Mouse (Mus musculus) bone marrow, adult 2 months (tissue): ENCODE results near the gene Dnajc5g. TPM values are rescaled to one million over a fixed set of nuclear protein-coding genes. Genes with fewer than 3 reads are reported as not detected.
A peak's percentile ranks its signal among the peaks of the same experiment; 100 is the strongest.

Experiments used
- H3K27ac ChIP-seq: fragments of 200-500 bp; 2 replicates; pipeline ENCODE4 v1.5.1; 2012; ENCODE audit warnings: low read depth, mild to moderate bottlenecking, control low read depth, inconsistent platforms, low read length; ENCODE audit not compliant: control insufficient read depth, poor library complexity, insufficient read depth
- H3K4me1 ChIP-seq: fragments of 200-500 bp; 2 replicates; pipeline ENCODE4 v1.6.1; 2011; ENCODE audit warnings: low read length; ENCODE audit not compliant: control insufficient read depth, insufficient read depth
- H3K4me3 ChIP-seq: fragments of 200-500 bp; replicated peaks from 2 replicates; pipeline ENCODE3; 2011; ENCODE audit warnings: mild to moderate bottlenecking, low read depth, low read length, control low read depth; ENCODE audit not compliant: control insufficient read depth
- CTCF ChIP-seq: fragments of 200-500 bp; IDR thresholded peaks from 2 replicates; pipeline ENCODE4 v1.5.1; 2011; ENCODE audit warnings: low read length, control low read depth; ENCODE audit not compliant: control insufficient read depth, insufficient read depth
- POLR2A ChIP-seq: fragments of 200-500 bp; IDR thresholded peaks from 2 replicates; pipeline ENCODE4 v1.6.1; 2011; ENCODE audit warnings: low read depth, mild to moderate bottlenecking, control low read depth, low read length, borderline replicate concordance; ENCODE audit not compliant: control insufficient read depth
- WGBS: fragments of 180-500 bp; shearing (Covaris S2); methylation state at CpG from one replicate; pipeline ENCODE4 v1.1.7; 2018; 5-methylcytosine and 5-hydroxymethylcytosine counted together
- polyA plus RNA-seq: library from polyadenylated mRNA; stranded (reverse); fragments of >200 nt; gene quantifications from 2 replicates; pipeline ENCODE4 v1.2.4, GENCODE M21; 2011; ENCODE audit warnings: low replicate concordance; ENCODE audit not compliant: missing spikeins, insufficient read depth, insufficient read length

Gene Dnajc5g
- polyA plus RNA-seq, 1 experiment = not detected

DNA sequence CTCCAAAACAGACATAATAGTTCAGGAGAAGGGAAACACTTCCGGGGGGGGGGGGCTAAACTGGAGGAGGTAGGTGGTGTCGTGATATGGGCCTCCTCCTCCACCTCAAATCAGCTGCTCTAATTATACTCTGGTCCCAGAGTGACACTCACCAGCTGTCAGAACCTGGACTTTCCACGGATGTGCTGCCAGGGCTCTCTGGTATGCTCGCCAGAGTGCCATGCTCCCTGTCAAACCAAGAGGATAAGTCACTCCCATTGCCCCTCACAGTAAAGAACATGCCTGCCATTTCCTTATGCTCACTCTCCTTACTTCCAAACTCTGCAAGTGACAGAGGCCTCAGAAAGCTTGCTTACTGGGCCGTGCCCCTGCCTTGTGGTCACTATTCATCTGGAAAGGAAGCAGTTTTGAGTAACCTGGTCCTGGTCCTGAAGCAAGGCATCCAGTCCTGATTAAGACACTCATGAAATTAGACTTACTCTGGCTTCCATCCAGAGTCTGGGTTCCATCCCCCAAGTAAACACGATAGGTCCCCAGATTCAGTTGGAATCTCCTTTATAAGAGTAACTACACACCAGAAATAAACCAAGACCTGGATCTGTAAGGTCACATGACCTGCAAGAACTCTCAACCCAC lies 47.5 kb downstream of the Dnajc5g start:
- TF ChIP-seq CTCF (no peak), POLR2A (no peak)
- H3K4me1 ChIP-seq = peaks cover 2% of the 10 kb centered on the region
- H3K4me3 ChIP-seq = peak overlapping the region; percentile 85
- WGBS = 42% methylated on average over 6 of the region's 6 CpGs
- H3K27ac ChIP-seq = no peak overlapping the region

DNA sequence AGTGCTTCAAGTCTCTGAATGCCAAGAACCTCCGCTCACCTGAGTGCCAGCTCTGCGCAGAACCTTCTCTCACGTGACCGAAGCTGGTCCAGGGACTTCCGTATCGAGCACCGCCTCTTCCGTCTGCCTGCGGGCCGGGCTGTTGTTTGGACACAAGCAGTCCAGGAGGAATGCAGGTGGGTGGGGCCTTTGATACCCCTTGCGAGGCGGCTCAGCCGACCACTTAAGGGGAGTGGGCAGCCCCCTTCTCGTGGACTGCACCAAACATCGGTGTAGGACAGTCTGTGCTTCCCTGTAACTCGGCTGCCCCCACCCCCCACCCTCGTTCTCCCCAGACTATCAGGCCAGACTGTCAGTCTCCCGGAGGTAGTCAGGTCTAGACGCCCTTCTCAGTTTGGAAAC lies 48.1 kb downstream of the Dnajc5g start, which contains the start of gene Mpv17:
Mpv17 (minus strand) TSS at position 100 of the 402 bp plus-strand sequence.
- TF ChIP-seq CTCF (no peak), POLR2A (peak; percentile 78)
- WGBS = 0% methylated on average over 19 of the region's 19 CpGs
- H3K4me1 ChIP-seq = peaks cover 2% of the 10 kb centered on the region
- H3K27ac ChIP-seq = peak within 1 kb of the TSS; percentile 45; the same call in 1 of the 2 replicates
- H3K4me3 ChIP-seq = peak within 1 kb of the TSS; percentile 85

Other genes starting within 250 kb of the Dnajc5g start
- gene Tmem214, start 238.3 kb upstream of the Dnajc5g start, polyA plus RNA-seq = 15.3 and 29.1 TPM in 2 replicates
- gene Agbl5, start 217.6 kb upstream of the Dnajc5g start, polyA plus RNA-seq = 5.4 and 6.2 TPM in 2 replicates
- 147 and 148 TPM in 2 replicates for gene Ost4, start 198.5 kb upstream of the Dnajc5g start, polyA plus RNA-seq
- 9.3 and 17.6 TPM in 2 replicates for gene Emilin1, start 192.9 kb upstream of the Dnajc5g start, polyA plus RNA-seq
- gene Khk, start 184.9 kb upstream of the Dnajc5g start, polyA plus RNA-seq = 42.6 and 45.4 TPM in 2 replicates
- gene Cgref1, start 160.7 kb upstream of the Dnajc5g start, polyA plus RNA-seq = 1.0 TPM in 1 of 2 replicates, not detected in the other
- gene Preb, start 145.9 kb upstream of the Dnajc5g start, polyA plus RNA-seq = 138 and 214 TPM in 2 replicates
- gene Tcf23, start 137.6 kb upstream of the Dnajc5g start, polyA plus RNA-seq = not detected in 2 replicates
- 53.2 and 95.6 TPM in 2 replicates for gene Atraid, start 58.0 kb upstream of the Dnajc5g start, polyA plus RNA-seq
- 1.6 and 3.6 TPM in 2 replicates for gene Slc5a6, start 57.4 kb upstream of the Dnajc5g start, polyA plus RNA-seq
- 9.7 and 21.8 TPM in 2 replicates for gene Cad, start 51.5 kb upstream of the Dnajc5g start, polyA plus RNA-seq
- gene Slc30a3, start 2.0 kb downstream of the Dnajc5g start, polyA plus RNA-seq = not detected in 2 replicates
- gene Trim54, start 10.4 kb downstream of the Dnajc5g start, polyA plus RNA-seq = not detected in 2 replicates
- not detected in 2 replicates for gene Ucn, start 32.5 kb downstream of the Dnajc5g start, polyA plus RNA-seq
- 5.3 and 14.4 TPM in 2 replicates for gene Mpv17, start 48.0 kb downstream of the Dnajc5g start, polyA plus RNA-seq
- gene Gm29609, start 73.6 kb downstream of the Dnajc5g start, polyA plus RNA-seq = 2.0 TPM in 1 of 2 replicates, not detected in the other
- 32.1 and 67.3 TPM in 2 replicates for gene Gtf3c2, start 73.9 kb downstream of the Dnajc5g start, polyA plus RNA-seq
- gene Snx17, start 86.9 kb downstream of the Dnajc5g start, polyA plus RNA-seq = 32.5 and 42.0 TPM in 2 replicates
- 21.7 and 57.4 TPM in 2 replicates for gene Eif2b4, start 87.1 kb downstream of the Dnajc5g start, polyA plus RNA-seq
- gene Zfp513, start 96.0 kb downstream of the Dnajc5g start, polyA plus RNA-seq = 28.8 and 54.0 TPM in 2 replicates
- gene Ppm1g, start 114.4 kb downstream of the Dnajc5g start, polyA plus RNA-seq = 97.5 and 147 TPM in 2 replicates
- 51.1 and 93.7 TPM in 2 replicates for gene Nrbp1, start 134.6 kb downstream of the Dnajc5g start, polyA plus RNA-seq
- not detected in 2 replicates for gene Gm9970, start 134.9 kb downstream of the Dnajc5g start, polyA plus RNA-seq
- gene Krtcap3, start 145.4 kb downstream of the Dnajc5g start, polyA plus RNA-seq = 10.6 and 20.0 TPM in 2 replicates
- gene Ift172, start 184.8 kb downstream of the Dnajc5g start, polyA plus RNA-seq = 12.0 and 41.2 TPM in 2 replicates
- not detected in 2 replicates for gene Fndc4, start 189.8 kb downstream of the Dnajc5g start, polyA plus RNA-seq
- gene Gckr, start 191.2 kb downstream of the Dnajc5g start, polyA plus RNA-seq = 3.7 TPM in 1 of 2 replicates, not detected in the other